Mouse (Mus musculus) limb, embryonic 15.5 days (tissue): ENCODE measurements at regions not wholly inside any gene's neighbourhood (a gene's known extent, or its start where the extent isn't known, plus 50 kb on each side); places are given as distances from the start of the nearest gene placed in this dataset.

Experiments used
- ATAC-seq: fragments of 200-750 bp; cut with Nextera tagmentation; 2 replicates; pipeline ENCODE4 v1.8.0; 2017; ENCODE audit warnings: low read depth, moderate TSS enrichment; ENCODE audit not compliant: insufficient number of reproducible peaks, low FRiP score, low TSS enrichment
- H3K27ac ChIP-seq: fragments of 300-500 bp; sonication (generic); 2 replicates; pipeline ENCODE4 v1.5.1; 2015; ENCODE audit warnings: moderate library complexity, mild to moderate bottlenecking, inconsistent platforms
- H3K27me3 ChIP-seq: fragments of 300-500 bp; sonication (generic); 2 replicates; pipeline ENCODE4 v1.6.1; 2015; ENCODE audit warnings: inconsistent platforms
- H3K36me3 ChIP-seq: fragments of 300-500 bp; sonication (generic); 2 replicates; pipeline ENCODE4 v1.6.1; 2015; ENCODE audit warnings: inconsistent platforms
- H3K4me1 ChIP-seq: fragments of 300-500 bp; sonication (generic); 2 replicates; pipeline ENCODE4 v1.6.1; 2015; ENCODE audit warnings: inconsistent platforms
- H3K4me2 ChIP-seq: fragments of 300-500 bp; sonication (generic); 2 replicates; pipeline ENCODE4 v1.6.1; 2015; ENCODE audit warnings: mild to moderate bottlenecking, inconsistent platforms
- H3K4me3 ChIP-seq: fragments of 300-500 bp; sonication (generic); 2 replicates; pipeline ENCODE4 v1.5.1; 2015; ENCODE audit warnings: mild to moderate bottlenecking, inconsistent platforms
- H3K9ac ChIP-seq: fragments of 300-500 bp; sonication (generic); 2 replicates; pipeline ENCODE4 v1.6.1; 2015; ENCODE audit warnings: inconsistent platforms
- H3K9me3 ChIP-seq: fragments of 300-500 bp; sonication (generic); 2 replicates; pipeline ENCODE4 v1.6.1; 2016; ENCODE audit warnings: inconsistent platforms
- WGBS: fragments of 180-500 bp; shearing (Covaris S2); methylation state at CpG from one replicate; pipeline ENCODE4 v1.1.7; 2015; 5-methylcytosine and 5-hydroxymethylcytosine counted together

GRCm38 (mm10) chr16:29977711-29978110 is 86.5 kb upstream of the Hes1 start:
- Histone ChIP-seq H3K9me3 (no peaks in the 10 kb centered on the region), H3K27me3 (no peaks in the 10 kb centered on the region), H3K4me3 (no peak overlapping the region), H3K9ac (no peak overlapping the region), H3K36me3 (no peaks in the 10 kb centered on the region), H3K27ac (peak overlapping the region; percentile 43; the same call in 1 of the 2 replicates), H3K4me1 (peaks cover 25% of the 10 kb centered on the region), H3K4me2 (no peak overlapping the region)
- ATAC-seq: 0 out of 2 replicates have a peak, but pooled peaks have one; percentile 15
- 41% methylated on average over 8 of the region's 8 CpGs for WGBS

GRCm38 (mm10) chr16:29979066-29979465 is 85.1 kb upstream of the Hes1 start:
- no peak overlapping the region for H3K4me3 ChIP-seq
- no peaks in the 10 kb centered on the region for H3K9me3 ChIP-seq
- no peak overlapping the region for H3K4me2 ChIP-seq
- H3K36me3 ChIP-seq: no peaks in the 10 kb centered on the region
- no peak overlapping the region for H3K9ac ChIP-seq
- ATAC-seq: no peak
- no peaks in the 10 kb centered on the region for H3K27me3 ChIP-seq
- 67% methylated on average over 7 of the region's 7 CpGs for WGBS
- H3K27ac ChIP-seq: no peak overlapping the region
- peaks cover 23% of the 10 kb centered on the region for H3K4me1 ChIP-seq

- Histone ChIP-seq H3K27ac (no peak overlapping the region), H3K27me3 (no peaks in the 10 kb centered on the region), H3K9me3 (no peaks in the 10 kb centered on the region), H3K4me2 (no peak overlapping the region), H3K4me1 (peaks cover 21% of the 10 kb centered on the region), H3K9ac (no peak overlapping the region), H3K36me3 (no peaks in the 10 kb centered on the region), H3K4me3 (no peak overlapping the region)
- 79% methylated on average over 7 of the region's 7 CpGs for WGBS
- ATAC-seq: no peak
Observed at GRCm38 (mm10) chr16:29981543-29981942, 82.6 kb upstream of the Hes1 start.

GRCm38 (mm10) chr16:29982224-29982785 is 81.9 kb upstream of the Hes1 start:
- 78% methylated on average over 8 of the region's 8 CpGs for WGBS
- H3K4me3 ChIP-seq: no peak overlapping the region

DNA sequence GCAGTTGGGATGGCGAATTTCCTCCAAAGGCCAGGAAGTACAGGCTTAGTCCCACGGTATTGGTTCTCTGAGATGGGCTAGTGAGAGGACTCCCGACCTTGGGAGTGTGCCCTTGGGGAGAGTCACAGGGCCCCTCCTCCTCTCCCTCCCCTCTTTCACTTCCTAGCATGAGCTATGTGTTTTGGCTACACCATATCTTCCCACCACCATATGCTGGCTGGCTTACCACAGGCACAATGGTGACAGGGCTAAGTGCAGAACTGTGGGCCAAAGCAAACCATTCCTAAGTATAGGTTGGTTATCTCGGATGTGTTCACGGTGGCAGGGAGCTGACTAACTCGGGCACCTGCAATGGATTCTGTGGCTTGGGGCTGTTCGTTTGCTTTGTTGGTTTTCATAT is 81.0 kb upstream of the Hes1 start:
- no peak overlapping the region for H3K4me3 ChIP-seq
- H3K4me2 ChIP-seq: no peak overlapping the region
- H3K9me3 ChIP-seq: no peaks in the 10 kb centered on the region
- ATAC-seq: no peak
- WGBS: 62% methylated on average over 7 of the region's 7 CpGs
- no peak overlapping the region for H3K27ac ChIP-seq
- H3K9ac ChIP-seq: no peak overlapping the region
- H3K4me1 ChIP-seq: peaks cover 9% of the 10 kb centered on the region
- no peaks in the 10 kb centered on the region for H3K36me3 ChIP-seq
- no peaks in the 10 kb centered on the region for H3K27me3 ChIP-seq

More at GRCm38 (mm10) chr16:29982224-29982785, 81.9 kb upstream of the Hes1 start:
- H3K36me3 ChIP-seq: no peaks in the 10 kb centered on the region
- no peaks in the 10 kb centered on the region for H3K9me3 ChIP-seq
- H3K27ac ChIP-seq: no peak overlapping the region
- H3K4me2 ChIP-seq: no peak overlapping the region
- no peaks in the 10 kb centered on the region for H3K27me3 ChIP-seq
- no peak for ATAC-seq
- H3K4me1 ChIP-seq: peaks cover 17% of the 10 kb centered on the region
- H3K9ac ChIP-seq: no peak overlapping the region

DNA sequence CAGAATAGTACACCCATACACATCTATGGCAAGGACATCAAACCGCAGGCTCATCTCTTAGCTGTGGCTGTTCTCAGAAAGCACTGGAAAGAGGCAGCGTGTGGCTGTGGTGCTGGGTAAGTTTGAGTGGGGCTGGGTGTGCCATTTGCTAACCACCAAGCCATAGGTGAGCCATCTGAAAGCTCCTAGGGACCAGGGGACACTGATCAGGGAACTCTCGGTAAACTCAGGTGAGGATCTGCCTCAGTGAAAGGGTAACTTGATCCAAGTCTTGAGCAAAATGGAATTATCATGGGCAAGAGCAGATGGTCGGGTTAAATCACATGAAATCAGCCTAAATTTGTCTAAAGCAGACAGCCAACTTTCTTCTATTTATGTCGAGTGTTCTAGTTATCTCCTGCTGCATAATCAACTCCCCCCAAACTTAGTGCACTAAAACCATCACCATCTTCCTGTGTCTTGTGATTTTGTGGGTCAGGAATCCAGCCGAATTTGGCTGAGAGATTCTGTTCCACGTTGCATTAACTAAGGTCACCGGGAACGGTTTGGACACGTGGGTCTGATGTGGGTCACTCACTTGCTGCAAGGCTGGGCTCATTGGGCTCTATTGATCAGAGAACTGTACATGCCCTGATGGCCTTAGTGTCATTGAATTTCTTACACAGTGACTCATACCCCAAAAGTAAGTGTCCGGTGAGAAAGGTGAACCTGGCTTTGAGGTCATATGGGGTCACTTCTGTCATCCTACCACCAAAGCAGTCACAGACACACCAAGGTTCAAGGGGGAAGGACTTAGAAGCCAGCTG is 78.9 kb upstream of the Hes1 start:
- Histone ChIP-seq H3K27ac (no peak overlapping the region), H3K36me3 (no peaks in the 10 kb centered on the region), H3K4me1 (peaks cover 7% of the 10 kb centered on the region), H3K9ac (no peak overlapping the region), H3K9me3 (no peaks in the 10 kb centered on the region), H3K4me2 (no peak overlapping the region), H3K27me3 (no peaks in the 10 kb centered on the region), H3K4me3 (no peak overlapping the region)
- no peak for ATAC-seq
- 87% methylated on average over 11 of the region's 11 CpGs for WGBS

GRCm38 (mm10) chr16:29987595-29987994 is 76.6 kb upstream of the Hes1 start:
- Histone ChIP-seq H3K27ac (no peak overlapping the region), H3K4me1 (peaks cover 24% of the 10 kb centered on the region), H3K27me3 (no peaks in the 10 kb centered on the region), H3K4me2 (no peak overlapping the region), H3K4me3 (no peak overlapping the region), H3K36me3 (no peaks in the 10 kb centered on the region), H3K9ac (no peak overlapping the region), H3K9me3 (no peaks in the 10 kb centered on the region)
- no peak for ATAC-seq
- WGBS: 88% methylated on average over 4 of the region's 4 CpGs

DNA sequence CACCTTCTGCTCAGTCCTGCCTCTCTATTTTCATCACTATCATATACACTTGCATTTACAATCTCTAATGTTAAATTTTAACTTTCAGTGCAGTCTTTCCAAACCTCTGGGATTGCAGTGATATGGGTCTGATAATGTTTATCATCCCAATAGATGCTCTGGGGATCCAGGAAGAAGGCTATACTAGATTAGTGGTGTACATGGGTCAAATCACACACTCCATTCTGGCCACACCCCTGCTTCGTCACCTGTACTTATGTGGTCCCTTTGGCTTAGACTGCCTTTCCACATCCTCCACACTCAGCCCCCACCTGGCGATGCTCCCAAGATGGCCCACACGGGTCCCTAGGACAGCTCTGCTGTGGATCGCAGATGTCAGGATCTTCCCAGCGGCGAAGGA is 76.2 kb upstream of the Hes1 start:
- Histone ChIP-seq H3K4me2 (no peak overlapping the region), H3K27me3 (no peaks in the 10 kb centered on the region), H3K9me3 (no peaks in the 10 kb centered on the region), H3K27ac (no peak overlapping the region), H3K4me1 (peaks cover 25% of the 10 kb centered on the region), H3K36me3 (no peaks in the 10 kb centered on the region), H3K9ac (no peak overlapping the region), H3K4me3 (no peak overlapping the region)
- WGBS: 96% methylated on average over 6 of the region's 6 CpGs
- no peak for ATAC-seq

DNA sequence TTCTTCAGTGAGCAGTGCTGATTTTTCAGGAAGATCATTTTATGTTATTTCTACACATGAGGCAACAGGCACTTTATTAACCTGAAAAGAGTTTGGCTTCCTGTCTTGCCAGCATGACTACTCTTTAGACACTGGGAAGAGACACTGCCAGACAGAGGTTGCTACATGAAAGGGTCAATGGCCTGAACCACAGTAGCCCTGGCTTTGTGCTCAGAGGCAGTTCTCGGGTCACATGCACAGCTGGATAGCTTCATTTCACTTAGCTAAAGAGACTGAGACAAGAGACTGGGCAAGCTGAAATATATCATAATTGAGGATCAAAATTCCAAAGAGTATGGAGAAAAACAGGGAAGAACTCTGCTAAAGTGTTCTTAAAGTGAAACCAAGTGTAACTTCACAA is 74.9 kb upstream of the Hes1 start:
- Histone ChIP-seq H3K4me1 (peaks cover 34% of the 10 kb centered on the region), H3K27ac (no peak overlapping the region), H3K36me3 (no peaks in the 10 kb centered on the region), H3K27me3 (no peaks in the 10 kb centered on the region), H3K9ac (no peak overlapping the region), H3K9me3 (no peaks in the 10 kb centered on the region), H3K4me2 (no peak overlapping the region), H3K4me3 (no peak overlapping the region)
- WGBS: 67% methylated on average over 1 of the region's 1 CpGs
- no peak for ATAC-seq

- no peaks in the 10 kb centered on the region for H3K27me3 ChIP-seq
- WGBS: 67% methylated on average over 3 of the region's 3 CpGs
- no peak overlapping the region for H3K27ac ChIP-seq
- no peak overlapping the region for H3K4me2 ChIP-seq
- no peak overlapping the region for H3K4me3 ChIP-seq
- H3K9ac ChIP-seq: no peak overlapping the region
- no peaks in the 10 kb centered on the region for H3K9me3 ChIP-seq
- H3K4me1 ChIP-seq: peaks cover 36% of the 10 kb centered on the region
- ATAC-seq: no peak
- H3K36me3 ChIP-seq: no peaks in the 10 kb centered on the region
Observed at GRCm38 (mm10) chr16:29990393-29990792, 73.8 kb upstream of the Hes1 start.

- Histone ChIP-seq H3K9me3 (no peaks in the 10 kb centered on the region), H3K27me3 (no peaks in the 10 kb centered on the region), H3K36me3 (no peaks in the 10 kb centered on the region), H3K4me3 (no peak overlapping the region), H3K4me1 (peaks cover 42% of the 10 kb centered on the region), H3K4me2 (no peak overlapping the region), H3K27ac (no peak overlapping the region), H3K9ac (no peak overlapping the region)
- no peak for ATAC-seq
- 67% methylated on average over 9 of the region's 9 CpGs for WGBS
Observed at GRCm38 (mm10) chr16:29990795-29991587, 73.2 kb upstream of the Hes1 start.

GRCm38 (mm10) chr16:29991876-29992380 is 72.3 kb upstream of the Hes1 start:
- 46% methylated on average over 8 of the region's 8 CpGs for WGBS
- Histone ChIP-seq H3K36me3 (no peaks in the 10 kb centered on the region), H3K27ac (peak overlapping the region; percentile 62; the same call in 1 of the 2 replicates), H3K4me3 (no peak overlapping the region), H3K4me2 (no peak overlapping the region), H3K27me3 (no peaks in the 10 kb centered on the region), H3K4me1 (peaks cover 50% of the 10 kb centered on the region), H3K9ac (no peak overlapping the region), H3K9me3 (no peaks in the 10 kb centered on the region)
- ATAC-seq: no peak
